Mouse (Mus musculus): ENCODE data around the gene Aarsd1. TPM values are rescaled to one million over a fixed set of nuclear protein-coding genes. Genes with fewer than 3 reads are reported as not detected.
A peak's percentile ranks its signal among the peaks of the same experiment; 100 is the strongest.
"Not testable (repeated sequence)": the region's sequence is repeated elsewhere in the genome, so short reads cannot be mapped to it uniquely, and the experiment has no call there.

The Aarsd1 gene
- 49.7 and 52.3 TPM in 2 replicates for polyA plus RNA-seq (2014; fragmentation: Nextera tagmentation; extraction: Ambion mirVana)

GRCm38 (mm10) chr11:101417101-101417855 is at the start of gene Aarsd1:
Gene Aarsd1 (minus strand): TSS chr11:101417615.
- peaks cover 8% of the 10 kb centered on the region; the same call in 1 of the 2 replicates for H3K36me3 ChIP-seq (ENCODE audit: control insufficient read depth, insufficient read depth, low read length)
- under 1% methylated on average over 45 of the region's 45 CpGs for WGBS (ENCODE audit: insufficient replicate concordance)
- no peaks in the 10 kb centered on the region; the same call in 1 of the 2 replicates for H3K4me1 ChIP-seq (ENCODE audit: control insufficient read depth, insufficient read depth, low read length)
- no peaks in the 10 kb centered on the region for H3K27me3 ChIP-seq (ENCODE audit: control insufficient read depth, insufficient read depth, low read length)
- peak within 1 kb of the TSS; percentile 65 for H3K27ac ChIP-seq (ENCODE audit: low read depth, low read length)
- peak within 1 kb of the TSS; percentile 92 for H3K9ac ChIP-seq (ENCODE audit: low read depth, low read length)
- ATAC-seq (replicated peaks; ENCODE audit: insufficient number of reproducible peaks, low FRiP score, low TSS enrichment) = 0 out of 2 replicates have a peak, but pooled peaks have one; percentile 43
- peak within 1 kb of the TSS; percentile 80 for H3K4me3 ChIP-seq (ENCODE audit: low read depth, low read length)
- no peaks in the 10 kb centered on the region for H3K9me3 ChIP-seq (replicated peaks; ENCODE audit: control insufficient read depth, low read length)
- peak within 1 kb of the TSS; percentile 83 for H3K4me2 ChIP-seq

- not testable (repeated sequence) for H3K27ac ChIP-seq (ENCODE audit: low read depth, low read length); H3K9me3 ChIP-seq (replicated peaks; ENCODE audit: control insufficient read depth, low read length); H3K27me3 ChIP-seq (ENCODE audit: control insufficient read depth, insufficient read depth, low read length); H3K36me3 ChIP-seq (ENCODE audit: control insufficient read depth, insufficient read depth, low read length); H3K9ac ChIP-seq (ENCODE audit: low read depth, low read length); ATAC-seq (replicated peaks; ENCODE audit: insufficient number of reproducible peaks, low FRiP score, low TSS enrichment)
- 58% methylated on average over 5 of the region's 5 CpGs for WGBS (ENCODE audit: insufficient replicate concordance)
- Histone ChIP-seq H3K4me2 (peak overlapping the region; percentile 97), H3K4me1 (ENCODE audit: control insufficient read depth, insufficient read depth, low read length) (peaks cover 34% of the 10 kb centered on the region), H3K4me3 (ENCODE audit: low read depth, low read length) (peak overlapping the region; percentile 61)
These were observed 49.1 kb upstream of the Aarsd1 start for GRCm38 (mm10) chr11:101466552-101466950.

- Histone ChIP-seq H3K4me1 (ENCODE audit: control insufficient read depth, insufficient read depth, low read length) (peaks cover 34% of the 10 kb centered on the region), H3K27ac (ENCODE audit: low read depth, low read length) (peak within 1 kb of the TSS; percentile 81), H3K27me3 (ENCODE audit: control insufficient read depth, insufficient read depth, low read length) (no peaks in the 10 kb centered on the region), H3K4me2 (peak within 1 kb of the TSS; percentile 98), H3K36me3 (ENCODE audit: control insufficient read depth, insufficient read depth, low read length) (0 out of 2 replicates have a peak, but pooled peaks cover 2% of the 10 kb centered on the region), H3K4me3 (ENCODE audit: low read depth, low read length) (peak within 1 kb of the TSS; percentile 61), H3K9ac (ENCODE audit: low read depth, low read length) (peak within 1 kb of the TSS; percentile 84), H3K9me3 (replicated peaks; ENCODE audit: control insufficient read depth, low read length) (no peaks in the 10 kb centered on the region)
- 1% methylated on average over 58 of the region's 60 CpGs for WGBS (ENCODE audit: insufficient replicate concordance)
- ATAC-seq (replicated peaks; ENCODE audit: insufficient number of reproducible peaks, low FRiP score, low TSS enrichment) = peak; percentile 58
These were observed 48.6 kb upstream of the Aarsd1 start, which contains the start of gene Vat1 for GRCm38 (mm10) chr11:101465869-101466551. Gene Vat1 (minus strand): TSS chr11:101466230.

GRCm38 (mm10) chr11:101465101-101465868 is 47.9 kb upstream of the Aarsd1 start:
- H3K9ac ChIP-seq (ENCODE audit: low read depth, low read length) = peak overlapping the region; percentile 84
- no peaks in the 10 kb centered on the region for H3K9me3 ChIP-seq (replicated peaks; ENCODE audit: control insufficient read depth, low read length)
- H3K4me1 ChIP-seq (ENCODE audit: control insufficient read depth, insufficient read depth, low read length) = peaks cover 34% of the 10 kb centered on the region
- under 1% methylated on average over 51 of the region's 51 CpGs for WGBS (ENCODE audit: insufficient replicate concordance)
- no peaks in the 10 kb centered on the region for H3K27me3 ChIP-seq (ENCODE audit: control insufficient read depth, insufficient read depth, low read length)
- H3K4me3 ChIP-seq (ENCODE audit: low read depth, low read length) = peak overlapping the region; percentile 61
- 0 out of 2 replicates have a peak, but pooled peaks cover 4% of the 10 kb centered on the region for H3K36me3 ChIP-seq (ENCODE audit: control insufficient read depth, insufficient read depth, low read length)
- H3K27ac ChIP-seq (ENCODE audit: low read depth, low read length) = peak overlapping the region; percentile 81
- peak overlapping the region; percentile 97 for H3K4me2 ChIP-seq
- ATAC-seq (replicated peaks; ENCODE audit: insufficient number of reproducible peaks, low FRiP score, low TSS enrichment) = peak; percentile 46

- peak within 1 kb of the TSS; percentile 97 for H3K4me2 ChIP-seq
- no peak for ATAC-seq (replicated peaks; ENCODE audit: insufficient number of reproducible peaks, low FRiP score, low TSS enrichment)
- H3K27ac ChIP-seq (ENCODE audit: low read depth, low read length) = peak within 1 kb of the TSS; percentile 81
- H3K36me3 ChIP-seq (ENCODE audit: control insufficient read depth, insufficient read depth, low read length) = 0 out of 2 replicates have a peak, but pooled peaks cover 6% of the 10 kb centered on the region
- peaks cover 36% of the 10 kb centered on the region for H3K4me1 ChIP-seq (ENCODE audit: control insufficient read depth, insufficient read depth, low read length)
- 10% methylated on average over 12 of the region's 12 CpGs for WGBS (ENCODE audit: insufficient replicate concordance)
- no peaks in the 10 kb centered on the region for H3K27me3 ChIP-seq (ENCODE audit: control insufficient read depth, insufficient read depth, low read length)
- peak within 1 kb of the TSS; percentile 61 for H3K4me3 ChIP-seq (ENCODE audit: low read depth, low read length)
- H3K9ac ChIP-seq (ENCODE audit: low read depth, low read length) = peak within 1 kb of the TSS; percentile 84
- no peaks in the 10 kb centered on the region for H3K9me3 ChIP-seq (replicated peaks; ENCODE audit: control insufficient read depth, low read length)
These were observed 47.0 kb upstream of the Aarsd1 start, which contains the start of gene Rnd2 for GRCm38 (mm10) chr11:101464211-101465100. Gene Rnd2 (plus strand): TSS chr11:101464999.

- ATAC-seq (replicated peaks; ENCODE audit: insufficient number of reproducible peaks, low FRiP score, low TSS enrichment) = no peak
- H3K27ac ChIP-seq (ENCODE audit: low read depth, low read length) = no peak overlapping the region
- 45% methylated on average over 13 of the region's 13 CpGs for WGBS (ENCODE audit: insufficient replicate concordance)
- H3K27me3 ChIP-seq (ENCODE audit: control insufficient read depth, insufficient read depth, low read length) = no peaks in the 10 kb centered on the region
- no peak overlapping the region for H3K4me2 ChIP-seq
- H3K9ac ChIP-seq (ENCODE audit: low read depth, low read length) = 0 out of 2 replicates have a peak overlapping the region, but pooled peaks have one; percentile 40
- no peaks in the 10 kb centered on the region for H3K9me3 ChIP-seq (replicated peaks; ENCODE audit: control insufficient read depth, low read length)
- H3K36me3 ChIP-seq (ENCODE audit: control insufficient read depth, insufficient read depth, low read length) = 0 out of 2 replicates have a peak, but pooled peaks cover 6% of the 10 kb centered on the region
- H3K4me3 ChIP-seq (ENCODE audit: low read depth, low read length) = no peak overlapping the region
- H3K4me1 ChIP-seq (ENCODE audit: control insufficient read depth, insufficient read depth, low read length) = peaks cover 29% of the 10 kb centered on the region
These were observed 45.4 kb upstream of the Aarsd1 start for GRCm38 (mm10) chr11:101462583-101463440.

- WGBS (ENCODE audit: insufficient replicate concordance) = 85% methylated on average over 14 of the region's 14 CpGs
- Histone ChIP-seq H3K9ac (ENCODE audit: low read depth, low read length) (no peak overlapping the region), H3K36me3 (ENCODE audit: control insufficient read depth, insufficient read depth, low read length) (0 out of 2 replicates have a peak, but pooled peaks cover 6% of the 10 kb centered on the region), H3K4me2 (no peak overlapping the region), H3K9me3 (replicated peaks; ENCODE audit: control insufficient read depth, low read length) (no peaks in the 10 kb centered on the region), H3K4me3 (ENCODE audit: low read depth, low read length) (no peak overlapping the region), H3K4me1 (ENCODE audit: control insufficient read depth, insufficient read depth, low read length) (peaks cover 29% of the 10 kb centered on the region), H3K27me3 (ENCODE audit: control insufficient read depth, insufficient read depth, low read length) (no peaks in the 10 kb centered on the region), H3K27ac (ENCODE audit: low read depth, low read length) (no peak overlapping the region)
- no peak for ATAC-seq (replicated peaks; ENCODE audit: insufficient number of reproducible peaks, low FRiP score, low TSS enrichment)
These were observed 44.7 kb upstream of the Aarsd1 start for GRCm38 (mm10) chr11:101462141-101462540.
